Mouse (Mus musculus): ENCODE measurements at regions not wholly inside any gene's neighbourhood (a gene's known extent, or its start where the extent isn't known, plus 50 kb on each side); places are given as distances from the start of the nearest gene placed in this dataset.

- Histone ChIP-seq H3K9me3 (replicated peaks; ENCODE audit: control insufficient read depth, insufficient read depth, low read length, poor library complexity, severe bottlenecking) (peaks cover 5% of the 10 kb centered on the region; the same call in 1 of the 2 replicates), H3K4me1 (ENCODE audit: control insufficient read depth, insufficient read depth, low read length) (no peaks in the 10 kb centered on the region), H3K27me3 (ENCODE audit: control insufficient read depth, insufficient read depth, low read length, poor library complexity, severe bottlenecking) (no peaks in the 10 kb centered on the region), H3K36me3 (ENCODE audit: control insufficient read depth, insufficient read depth, low read length, poor library complexity, severe bottlenecking) (no peaks in the 10 kb centered on the region), H3K9ac (ENCODE audit: low read depth, poor library complexity, severe bottlenecking) (no peak overlapping the region), H3K4me3 (ENCODE audit: low read depth, low read length) (no peak overlapping the region), H3K27ac (ENCODE audit: insufficient read depth, low read length) (no peak overlapping the region)
- TF ChIP-seq POLR2A (IDR thresholded peaks at IDR 0.05; ENCODE audit: insufficient read depth, low read length) (no peak), CTCF (IDR thresholded peaks at IDR 0.05; ENCODE audit: low read depth, low read length) (no peak), EP300 (IDR thresholded peaks at IDR 0.05; ENCODE audit: insufficient read depth, low read depth, low read length) (no peak)
Observed at GRCm38 (mm10) chr4:12339236-12339635, 167.4 kb upstream of the Fam92a start.

- TF ChIP-seq CTCF (IDR thresholded peaks at IDR 0.05; ENCODE audit: low read depth, low read length) (no peak), POLR2A (IDR thresholded peaks at IDR 0.05; ENCODE audit: insufficient read depth, low read length) (no peak), EP300 (IDR thresholded peaks at IDR 0.05; ENCODE audit: insufficient read depth, low read depth, low read length) (no peak)
- no peaks in the 10 kb centered on the region for H3K4me1 ChIP-seq (ENCODE audit: control insufficient read depth, insufficient read depth, low read length)
- H3K27me3 ChIP-seq (ENCODE audit: control insufficient read depth, insufficient read depth, low read length, poor library complexity, severe bottlenecking), result no peaks in the 10 kb centered on the region
- no peak overlapping the region for H3K4me3 ChIP-seq (ENCODE audit: low read depth, low read length)
- H3K36me3 ChIP-seq (ENCODE audit: control insufficient read depth, insufficient read depth, low read length, poor library complexity, severe bottlenecking), result no peaks in the 10 kb centered on the region
- H3K9me3 ChIP-seq (replicated peaks; ENCODE audit: control insufficient read depth, insufficient read depth, low read length, poor library complexity, severe bottlenecking), result 0 out of 2 replicates have a peak, but pooled peaks cover 2% of the 10 kb centered on the region
- no peak overlapping the region for H3K27ac ChIP-seq (ENCODE audit: insufficient read depth, low read length)
- H3K9ac ChIP-seq (ENCODE audit: low read depth, poor library complexity, severe bottlenecking), result no peak overlapping the region
Observed at GRCm38 (mm10) chr4:12334832-12335587, 163.2 kb upstream of the Fam92a start.

DNA sequence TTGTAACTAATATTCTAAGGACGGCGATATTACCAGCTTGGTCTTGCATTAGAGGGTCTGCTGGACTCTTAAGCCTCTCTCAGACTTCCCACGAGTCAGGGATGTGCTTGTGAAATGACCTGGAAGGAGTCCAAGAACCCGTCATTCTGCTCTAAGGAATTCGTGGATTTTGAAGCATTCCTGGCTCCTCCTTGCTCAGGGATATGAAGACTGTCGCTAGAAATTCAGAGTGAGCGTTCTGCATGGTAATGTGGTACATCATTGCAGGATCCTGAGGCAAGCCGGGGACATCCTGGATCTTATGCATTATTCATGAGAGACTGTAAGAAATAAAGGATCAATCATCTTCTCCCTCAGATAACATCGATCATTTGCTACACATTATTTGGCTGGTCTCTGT lies 162.6 kb upstream of the Fam92a start:
- no peaks in the 10 kb centered on the region for H3K27me3 ChIP-seq (ENCODE audit: control insufficient read depth, insufficient read depth, low read length, poor library complexity, severe bottlenecking)
- H3K9me3 ChIP-seq (replicated peaks; ENCODE audit: control insufficient read depth, insufficient read depth, low read length, poor library complexity, severe bottlenecking), result 0 out of 2 replicates have a peak, but pooled peaks cover 2% of the 10 kb centered on the region
- no peaks in the 10 kb centered on the region for H3K4me1 ChIP-seq (ENCODE audit: control insufficient read depth, insufficient read depth, low read length)
- no peak overlapping the region for H3K4me3 ChIP-seq (ENCODE audit: low read depth, low read length)
- TF ChIP-seq POLR2A (IDR thresholded peaks at IDR 0.05; ENCODE audit: insufficient read depth, low read length) (no peak), CTCF (IDR thresholded peaks at IDR 0.05; ENCODE audit: low read depth, low read length) (no peak)
- no peaks in the 10 kb centered on the region for H3K36me3 ChIP-seq (ENCODE audit: control insufficient read depth, insufficient read depth, low read length, poor library complexity, severe bottlenecking)
- no peak overlapping the region for H3K27ac ChIP-seq (ENCODE audit: insufficient read depth, low read length)
- H3K9ac ChIP-seq (ENCODE audit: low read depth, poor library complexity, severe bottlenecking), result no peak overlapping the region

DNA sequence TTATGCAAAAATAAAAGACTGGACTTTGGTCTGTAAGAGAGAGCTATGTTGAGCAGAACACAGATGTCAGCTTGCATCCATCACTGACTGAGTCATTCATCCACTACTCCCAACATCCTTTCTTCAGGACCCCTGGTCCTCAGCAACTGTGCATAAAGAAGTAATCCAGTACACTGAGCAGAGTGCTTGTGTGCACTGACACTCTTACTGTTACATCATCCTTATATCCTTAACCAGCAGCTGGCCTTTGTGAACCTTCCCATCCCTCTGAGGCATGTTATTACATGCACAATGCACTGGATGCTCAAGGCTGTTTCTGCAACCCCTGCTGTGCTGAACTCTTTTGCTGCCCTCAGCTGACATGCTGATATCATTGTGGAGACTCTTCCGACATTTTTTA lies 144.2 kb upstream of the Fam92a start:
- Histone ChIP-seq H3K36me3 (ENCODE audit: control insufficient read depth, insufficient read depth, low read length, poor library complexity, severe bottlenecking) (no peaks in the 10 kb centered on the region), H3K4me3 (ENCODE audit: low read depth, low read length) (no peak overlapping the region), H3K4me1 (ENCODE audit: control insufficient read depth, insufficient read depth, low read length) (no peaks in the 10 kb centered on the region), H3K9me3 (replicated peaks; ENCODE audit: control insufficient read depth, insufficient read depth, low read length, poor library complexity, severe bottlenecking) (no peaks in the 10 kb centered on the region), H3K9ac (ENCODE audit: low read depth, poor library complexity, severe bottlenecking) (no peak overlapping the region), H3K27me3 (ENCODE audit: control insufficient read depth, insufficient read depth, low read length, poor library complexity, severe bottlenecking) (no peaks in the 10 kb centered on the region), H3K27ac (ENCODE audit: insufficient read depth, low read length) (no peak overlapping the region)
- no peak for TF ChIP-seq CTCF (IDR thresholded peaks at IDR 0.05; ENCODE audit: low read depth, low read length)
- no peak for TF ChIP-seq POLR2A (IDR thresholded peaks at IDR 0.05; ENCODE audit: insufficient read depth, low read length)
- TF ChIP-seq EP300 (IDR thresholded peaks at IDR 0.05; ENCODE audit: insufficient read depth, low read depth, low read length), result no peak

- Histone ChIP-seq H3K9me3 (replicated peaks; ENCODE audit: control insufficient read depth, insufficient read depth, low read length, poor library complexity, severe bottlenecking) (no peaks in the 10 kb centered on the region), H3K4me3 (ENCODE audit: low read depth, low read length) (no peak overlapping the region), H3K9ac (ENCODE audit: low read depth, poor library complexity, severe bottlenecking) (no peak overlapping the region), H3K27me3 (ENCODE audit: control insufficient read depth, insufficient read depth, low read length, poor library complexity, severe bottlenecking) (no peaks in the 10 kb centered on the region), H3K27ac (ENCODE audit: insufficient read depth, low read length) (no peak overlapping the region), H3K4me1 (ENCODE audit: control insufficient read depth, insufficient read depth, low read length) (no peaks in the 10 kb centered on the region), H3K36me3 (ENCODE audit: control insufficient read depth, insufficient read depth, low read length, poor library complexity, severe bottlenecking) (no peaks in the 10 kb centered on the region)
- TF ChIP-seq POLR2A (IDR thresholded peaks at IDR 0.05; ENCODE audit: insufficient read depth, low read length) (no peak), EP300 (IDR thresholded peaks at IDR 0.05; ENCODE audit: insufficient read depth, low read depth, low read length) (no peak), CTCF (IDR thresholded peaks at IDR 0.05; ENCODE audit: low read depth, low read length) (no peak)
Observed at GRCm38 (mm10) chr4:12308332-12308731, 136.5 kb upstream of the Fam92a start.

Data from ES-Bruce4 (cell line).